Mouse (Mus musculus) lung, embryonic 16.5 days (tissue): ENCODE measurements around the gene Pus1. TPM values are rescaled to one million over a fixed set of nuclear protein-coding genes. Genes with fewer than 3 reads are reported as not detected.

ENCODE experiments used
- ATAC-seq: fragments of 200-750 bp; cut with Nextera tagmentation; 2 replicates; pipeline ENCODE4 v1.8.0; 2017; ENCODE audit warnings: low read depth, mild to moderate bottlenecking, moderate library complexity
- H3K27ac ChIP-seq: fragments of 300-500 bp; sonication (generic); 2 replicates; pipeline ENCODE4 v1.5.1; 2014; ENCODE audit warnings: mild to moderate bottlenecking, control low read depth, low read length
- H3K27me3 ChIP-seq: fragments of 300-500 bp; sonication (generic); 2 replicates; pipeline ENCODE4 v1.6.1; 2014; ENCODE audit warnings: low read depth, low read length, mixed read lengths; ENCODE audit not compliant: control insufficient read depth, insufficient read depth
- H3K36me3 ChIP-seq: fragments of 300-500 bp; sonication (generic); 2 replicates; pipeline ENCODE4 v1.6.1; 2014; ENCODE audit warnings: low read length; ENCODE audit not compliant: control insufficient read depth, insufficient read depth
- H3K4me1 ChIP-seq: fragments of 300-500 bp; sonication (generic); replicated peaks from 2 replicates; pipeline ENCODE4 v1.6.1; 2014; ENCODE audit warnings: low read length, mixed read lengths; ENCODE audit not compliant: control insufficient read depth, insufficient read depth
- H3K4me2 ChIP-seq: fragments of 300-500 bp; sonication (generic); 2 replicates; pipeline ENCODE4 v1.6.1; 2014; ENCODE audit warnings: low read depth, low read length, control low read depth
- H3K4me3 ChIP-seq: fragments of 300-500 bp; sonication (generic); 2 replicates; pipeline ENCODE4 v1.5.1; 2014; ENCODE audit warnings: mild to moderate bottlenecking, low read length, control low read depth
- H3K9ac ChIP-seq: fragments of 300-500 bp; sonication (generic); 2 replicates; pipeline ENCODE4 v1.6.1; 2014; ENCODE audit warnings: low read length, control low read depth
- H3K9me3 ChIP-seq: fragments of 300-500 bp; sonication (generic); 2 replicates; pipeline ENCODE4 v1.6.1; 2016; ENCODE audit warnings: low read length; ENCODE audit not compliant: control insufficient read depth
- WGBS: fragments of 180-500 bp; shearing (Covaris S2); extraction: QIAGEN DNeasy Blood & Tissue Kit; methylation state at CpG from one replicate; pipeline ENCODE4 v1.1.7; 2014; 5-methylcytosine and 5-hydroxymethylcytosine counted together
- polyA plus RNA-seq: library from polyadenylated mRNA; unstranded; fragments of >200 nt; fragmentation: Nextera tagmentation; extraction: Ambion mirVana; gene quantifications from 2 replicates; pipeline ENCODE4 v1.2.1, GENCODE M21; 2015

Gene Pus1
- polyA plus RNA-seq, 1 experiment from 2014 or later = 25.2 TPM

DNA sequence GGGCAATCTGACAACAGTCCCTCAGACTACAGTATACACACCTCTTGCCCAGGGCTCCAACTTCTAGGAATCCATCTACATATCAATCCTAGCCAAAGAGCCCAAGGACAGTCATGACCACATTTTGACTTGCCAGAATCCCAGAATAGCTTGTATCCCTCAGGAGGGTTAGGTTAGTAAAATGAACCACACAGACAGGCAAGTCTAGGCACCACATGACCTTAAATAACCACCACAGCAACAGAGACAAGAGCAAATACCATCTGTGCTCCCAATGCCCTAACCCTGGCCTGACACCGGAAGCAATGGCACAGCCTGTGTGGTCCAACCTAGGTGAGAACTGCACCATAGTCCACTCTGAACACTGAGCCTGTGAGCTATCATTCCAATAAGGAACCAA lies 26.2 kb upstream of the Pus1 start:
- peaks cover 13% of the 10 kb centered on the region for H3K4me1 ChIP-seq
- no peak overlapping the region for H3K27ac ChIP-seq
- no peak overlapping the region for H3K4me3 ChIP-seq
- ATAC-seq = no peak
- H3K9ac ChIP-seq = no peak overlapping the region
- no peaks in the 10 kb centered on the region for H3K27me3 ChIP-seq
- H3K36me3 ChIP-seq = peaks cover 12% of the 10 kb centered on the region
- WGBS = 79% methylated on average over 1 of the region's 1 CpGs
- no peaks in the 10 kb centered on the region for H3K9me3 ChIP-seq
- H3K4me2 ChIP-seq = no peak overlapping the region

DNA sequence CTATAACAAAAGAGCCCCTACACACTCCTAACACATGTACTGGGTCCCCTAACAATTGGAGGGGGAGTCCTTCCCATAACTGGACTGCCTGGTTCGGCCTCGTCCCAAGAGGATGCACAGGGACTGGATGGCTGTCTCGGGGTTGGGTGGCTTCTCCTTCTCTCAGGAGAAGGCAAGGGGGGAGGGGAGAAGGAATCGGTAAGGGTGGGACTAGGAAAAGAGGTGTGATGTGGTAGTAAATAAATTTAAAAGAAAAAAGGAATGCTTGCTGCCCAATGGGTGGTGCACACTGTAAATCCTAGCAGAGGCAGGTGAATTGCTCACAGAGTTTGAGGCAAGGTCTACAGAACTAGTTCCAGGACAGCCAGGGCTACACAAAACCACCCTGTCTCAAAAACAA lies 25.7 kb upstream of the Pus1 start:
- ATAC-seq = no peak
- H3K4me2 ChIP-seq = no peak overlapping the region
- no peaks in the 10 kb centered on the region for H3K9me3 ChIP-seq
- no peaks in the 10 kb centered on the region for H3K27me3 ChIP-seq
- WGBS = 79% methylated on average over 4 of the region's 4 CpGs
- H3K4me3 ChIP-seq = no peak overlapping the region
- H3K27ac ChIP-seq = no peak overlapping the region
- no peak overlapping the region for H3K9ac ChIP-seq
- peaks cover 13% of the 10 kb centered on the region for H3K4me1 ChIP-seq
- H3K36me3 ChIP-seq = peaks cover 14% of the 10 kb centered on the region

DNA sequence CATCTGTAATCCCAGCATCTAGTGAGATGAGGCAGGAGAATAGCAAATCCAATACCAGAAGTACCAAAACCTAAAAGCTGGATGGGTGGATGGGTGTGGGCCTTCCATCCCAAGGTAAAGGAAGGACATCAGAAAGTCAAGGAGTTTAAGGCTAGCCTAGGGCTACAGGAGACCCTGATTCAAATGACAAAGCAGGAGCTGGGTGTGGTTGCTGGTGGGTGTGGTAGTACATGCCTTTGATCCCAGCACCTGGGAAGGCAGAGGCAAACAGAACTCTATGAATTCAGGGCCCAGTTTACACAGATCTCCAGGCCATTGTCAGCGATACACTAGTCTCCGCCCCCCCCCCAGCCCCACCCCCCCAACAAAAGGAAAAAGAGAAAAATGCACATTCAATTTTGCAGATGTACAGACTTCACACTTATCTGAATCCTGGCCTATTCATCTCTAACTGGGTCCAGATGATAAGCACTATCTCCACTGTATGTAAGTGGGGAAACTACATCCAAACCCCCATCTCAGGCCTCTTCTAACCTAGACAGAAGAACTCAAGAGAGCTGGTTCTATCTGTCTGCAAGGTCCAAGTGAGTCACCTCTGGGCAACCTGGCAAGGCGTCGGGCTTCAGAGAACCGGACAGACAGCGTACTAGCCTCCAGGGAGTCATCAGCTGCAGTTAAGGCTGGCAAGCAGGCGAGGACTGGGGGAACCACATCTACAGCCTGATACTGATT lies 23.7 kb upstream of the Pus1 start:
- Histone ChIP-seq H3K4me1 (peaks cover 13% of the 10 kb centered on the region), H3K4me3 (no peak overlapping the region), H3K36me3 (peaks cover 22% of the 10 kb centered on the region), H3K9me3 (no peaks in the 10 kb centered on the region), H3K4me2 (no peak overlapping the region), H3K9ac (no peak overlapping the region), H3K27me3 (no peaks in the 10 kb centered on the region), H3K27ac (no peak overlapping the region)
- 88% methylated on average over 7 of the region's 7 CpGs for WGBS
- no peak for ATAC-seq

DNA sequence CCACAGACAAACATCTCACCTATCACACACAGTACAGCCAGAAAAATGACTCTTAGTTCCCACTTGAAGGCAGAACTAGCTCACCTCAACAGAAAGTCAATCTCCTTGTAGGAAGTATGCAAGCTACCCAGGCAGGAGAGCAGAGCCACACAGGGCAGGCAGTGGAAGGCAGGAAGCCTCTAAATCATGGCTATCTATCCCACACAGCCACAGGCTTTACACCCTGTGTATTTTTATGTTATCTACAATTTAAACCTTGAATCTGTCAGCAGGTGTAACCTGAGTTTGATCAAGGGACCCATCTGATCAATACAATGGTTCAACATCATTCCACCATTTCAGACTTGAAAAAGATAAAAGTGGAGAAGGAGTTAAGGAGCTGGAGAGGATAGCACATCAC lies 22.4 kb upstream of the Pus1 start:
- Histone ChIP-seq H3K36me3 (peaks cover 33% of the 10 kb centered on the region), H3K4me3 (no peak overlapping the region), H3K9me3 (no peaks in the 10 kb centered on the region), H3K9ac (no peak overlapping the region), H3K4me1 (peaks cover 10% of the 10 kb centered on the region), H3K4me2 (no peak overlapping the region), H3K27me3 (no peaks in the 10 kb centered on the region), H3K27ac (no peak overlapping the region)
- ATAC-seq = no peak

DNA sequence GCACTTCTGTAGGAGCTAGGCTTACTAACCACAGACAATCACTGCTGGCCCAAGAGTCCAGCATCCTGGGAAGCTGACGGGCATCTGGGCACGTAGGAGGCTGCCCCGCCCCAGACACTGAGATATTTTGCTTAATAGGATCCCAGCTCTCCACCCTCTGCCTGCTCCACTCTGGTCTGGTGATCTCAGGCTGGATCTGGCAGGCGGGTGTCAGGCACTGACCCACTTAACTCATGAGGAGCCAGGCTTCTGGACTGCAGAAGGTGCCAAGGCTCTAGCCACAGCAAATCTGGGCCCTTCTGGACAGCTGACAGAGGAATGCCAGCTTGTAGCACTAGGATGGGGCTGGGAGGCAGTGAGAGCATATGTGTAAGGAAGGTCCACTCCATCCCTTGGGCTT lies 21.7 kb upstream of the Pus1 start:
- 79% methylated on average over 4 of the region's 4 CpGs for WGBS
- Histone ChIP-seq H3K9me3 (no peaks in the 10 kb centered on the region), H3K9ac (no peak overlapping the region)

DNA sequence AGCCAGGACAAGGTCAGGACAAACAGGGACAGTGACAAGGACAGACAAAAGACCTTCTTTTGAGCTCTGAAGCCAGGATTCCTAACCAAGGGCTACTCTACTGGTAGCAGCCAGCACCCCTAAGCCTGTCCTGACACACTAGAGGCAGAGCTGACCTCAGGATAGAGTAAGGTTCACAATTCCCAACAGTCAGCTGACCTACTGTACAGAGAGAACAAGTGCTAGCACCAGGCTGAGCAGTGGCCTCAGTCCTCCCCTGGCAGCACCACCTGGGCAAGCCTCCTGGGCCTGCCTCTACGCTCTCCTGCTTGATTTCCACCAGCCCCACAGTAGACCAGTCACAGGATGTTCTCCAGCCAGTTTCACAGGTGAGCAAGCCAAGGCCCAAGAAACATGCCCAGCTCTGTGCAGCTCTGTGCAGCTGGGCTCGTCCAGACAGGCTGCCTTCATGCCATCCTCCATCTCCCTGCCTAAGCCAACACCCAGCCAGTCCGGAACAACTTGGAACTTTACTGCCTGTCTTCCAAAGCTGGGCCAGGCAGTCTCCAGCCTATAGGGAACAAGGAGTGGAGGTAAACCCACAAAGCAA lies 20.7 kb upstream of the Pus1 start:
- Histone ChIP-seq H3K9ac (no peak overlapping the region), H3K27ac (no peak overlapping the region), H3K9me3 (no peaks in the 10 kb centered on the region), H3K27me3 (no peaks in the 10 kb centered on the region), H3K36me3 (peaks cover 34% of the 10 kb centered on the region), H3K4me1 (peaks cover 3% of the 10 kb centered on the region; the same call in 1 of the 2 replicates), H3K4me2 (no peak overlapping the region), H3K4me3 (no peak overlapping the region)
- no peak for ATAC-seq
- WGBS = 91% methylated on average over 3 of the region's 3 CpGs

More for the DNA sequence above, 21.7 kb upstream of the Pus1 start:
- H3K27ac ChIP-seq = no peak overlapping the region
- no peak overlapping the region for H3K4me2 ChIP-seq
- H3K27me3 ChIP-seq = no peaks in the 10 kb centered on the region
- peaks cover 5% of the 10 kb centered on the region; the same call in 1 of the 2 replicates for H3K4me1 ChIP-seq
- H3K4me3 ChIP-seq = no peak overlapping the region
- peaks cover 33% of the 10 kb centered on the region for H3K36me3 ChIP-seq
- ATAC-seq = no peak

DNA sequence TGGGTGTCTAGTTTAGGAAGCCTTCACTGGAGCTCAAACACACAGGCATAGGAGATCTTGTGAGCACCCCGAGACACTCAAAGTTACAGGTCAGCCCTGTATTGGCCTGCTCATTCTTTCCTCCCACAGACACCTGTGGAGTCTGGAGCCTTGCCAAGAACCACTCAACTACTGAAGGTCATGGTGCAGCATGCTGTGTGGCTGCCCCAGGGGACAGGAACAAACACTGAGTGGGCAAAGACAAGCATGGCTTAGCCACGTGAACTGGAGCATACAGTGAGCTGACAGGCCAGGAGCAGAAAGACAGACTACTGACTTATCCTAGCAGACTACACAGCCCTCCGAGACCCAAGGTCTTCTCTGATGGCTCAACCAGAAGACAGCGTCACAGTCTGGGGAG lies 17.2 kb upstream of the Pus1 start:
- peaks cover 45% of the 10 kb centered on the region for H3K36me3 ChIP-seq
- peaks cover 3% of the 10 kb centered on the region; the same call in 1 of the 2 replicates for H3K4me1 ChIP-seq
- ATAC-seq = peak; percentile 40; the same call in 1 of the 2 replicates
- 59% methylated on average over 4 of the region's 4 CpGs for WGBS
- no peak overlapping the region for H3K4me3 ChIP-seq
- H3K27me3 ChIP-seq = no peaks in the 10 kb centered on the region
- no peaks in the 10 kb centered on the region for H3K9me3 ChIP-seq
- no peak overlapping the region for H3K4me2 ChIP-seq
- no peak overlapping the region for H3K27ac ChIP-seq
- H3K9ac ChIP-seq = no peak overlapping the region

DNA sequence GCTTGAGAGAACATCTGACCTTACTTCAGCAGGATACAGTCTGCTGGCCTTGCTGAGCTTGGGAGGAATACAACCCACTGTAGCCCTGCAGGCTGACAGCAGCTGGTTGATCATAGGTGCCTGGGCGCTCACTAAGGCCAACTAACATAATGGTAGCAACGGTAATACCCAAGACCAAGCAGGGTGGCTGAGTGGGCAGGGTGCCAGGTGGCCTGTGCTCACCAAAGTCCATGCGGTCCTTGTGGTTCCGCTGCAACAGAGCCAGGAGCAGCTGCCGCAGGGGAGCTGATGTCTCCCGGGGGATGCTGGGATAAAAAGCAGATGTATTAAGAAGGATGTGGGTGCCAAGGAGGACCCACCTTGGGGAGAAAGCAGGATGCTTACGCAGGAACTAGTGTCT lies 13.9 kb upstream of the Pus1 start:
- Histone ChIP-seq H3K27ac (no peak overlapping the region), H3K36me3 (peaks cover 52% of the 10 kb centered on the region), H3K27me3 (no peaks in the 10 kb centered on the region), H3K9ac (no peak overlapping the region), H3K9me3 (no peaks in the 10 kb centered on the region), H3K4me3 (no peak overlapping the region), H3K4me2 (no peak overlapping the region), H3K4me1 (peaks cover 3% of the 10 kb centered on the region; the same call in 1 of the 2 replicates)
- no peak for ATAC-seq
- WGBS = 87% methylated on average over 7 of the region's 7 CpGs

DNA sequence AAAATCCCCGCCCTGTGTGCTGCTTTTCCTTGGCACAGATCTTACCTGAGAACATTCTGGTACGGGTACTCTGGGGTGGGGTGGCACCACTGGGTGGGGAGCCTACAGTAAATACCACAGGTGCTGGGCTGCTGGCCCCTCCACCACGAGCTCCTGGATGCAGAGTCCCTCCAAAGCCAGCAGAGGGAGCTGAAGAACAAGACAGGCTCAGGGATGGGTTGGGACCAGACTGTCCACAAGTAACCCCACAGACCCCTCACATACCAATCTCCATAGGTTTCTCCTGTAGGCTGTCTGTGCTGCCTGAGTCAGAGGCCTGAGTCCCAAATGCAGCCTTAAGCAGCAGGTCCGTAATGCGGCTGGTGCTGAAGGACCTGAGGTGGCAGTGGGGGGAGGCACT lies 8.2 kb upstream of the Pus1 start:
- Histone ChIP-seq H3K4me1 (no peaks in the 10 kb centered on the region), H3K9me3 (no peaks in the 10 kb centered on the region), H3K9ac (no peak overlapping the region), H3K36me3 (peaks cover 51% of the 10 kb centered on the region), H3K27me3 (no peaks in the 10 kb centered on the region), H3K4me2 (no peak overlapping the region), H3K27ac (no peak overlapping the region), H3K4me3 (no peak overlapping the region)
- WGBS = 55% methylated on average over 5 of the region's 5 CpGs
- ATAC-seq = peak; percentile 50
